Mouse (Mus musculus) liver, embryonic 11.5 days (tissue): Measurements from ENCODE around the gene Olfr643. TPM values are rescaled to one million over a fixed set of nuclear protein-coding genes. Genes with fewer than 3 reads are reported as not detected.

Experiments used
- ATAC-seq: fragments of 200-750 bp; cut with Nextera tagmentation; replicated peaks from 2 replicates; pipeline ENCODE4 v1.8.0; 2017; ENCODE audit warnings: moderate number of reproducible peaks, mild to moderate bottlenecking, moderate TSS enrichment, moderate library complexity; ENCODE audit not compliant: low FRiP score
- DNase-seq: peaks from one replicate; pipeline ENCODE4 v3.0.0-alpha.2; 2017; ENCODE audit warnings: low spot score
- H3K27ac ChIP-seq: fragments of 300-500 bp; sonication (generic); 2 replicates; pipeline ENCODE4 v1.5.1; 2014; ENCODE audit warnings: mild to moderate bottlenecking, low read depth, low read length, control low read depth
- H3K27me3 ChIP-seq: fragments of 300-500 bp; sonication (generic); replicated peaks from 2 replicates; pipeline ENCODE4 v1.6.1; 2014; ENCODE audit warnings: low read length, mixed read lengths; ENCODE audit not compliant: control insufficient read depth, insufficient read depth
- H3K36me3 ChIP-seq: fragments of 300-500 bp; sonication (generic); 2 replicates; pipeline ENCODE4 v1.6.1; 2014; ENCODE audit warnings: mild to moderate bottlenecking, low read length, moderate library complexity, mixed read lengths; ENCODE audit not compliant: control insufficient read depth, insufficient read depth
- H3K4me1 ChIP-seq: fragments of 300-500 bp; sonication (generic); replicated peaks from 2 replicates; pipeline ENCODE4 v1.6.1; 2014; ENCODE audit warnings: low read length, mixed read lengths; ENCODE audit not compliant: control insufficient read depth, insufficient read depth
- H3K4me2 ChIP-seq: fragments of 300-500 bp; sonication (generic); 2 replicates; pipeline ENCODE4 v1.6.1; 2014; ENCODE audit warnings: mild to moderate bottlenecking, control low read depth, moderate library complexity
- H3K4me3 ChIP-seq: fragments of 300-500 bp; sonication (generic); 2 replicates; pipeline ENCODE4 v1.5.1; 2014; ENCODE audit warnings: low read depth, low read length, control low read depth
- H3K9ac ChIP-seq: fragments of 300-500 bp; sonication (generic); 2 replicates; pipeline ENCODE4 v1.6.1; 2014; ENCODE audit warnings: low read depth, low read length, control low read depth
- H3K9me3 ChIP-seq: fragments of 300-500 bp; sonication (generic); 2 replicates; pipeline ENCODE4 v1.6.1; 2016; ENCODE audit warnings: low read length, inconsistent platforms, mixed read lengths; ENCODE audit not compliant: control insufficient read depth
- WGBS: fragments of 180-500 bp; shearing (Covaris S2); extraction: QIAGEN DNeasy Blood & Tissue Kit; methylation state at CpG from one replicate; pipeline ENCODE4 v1.1.7; 2014; 5-methylcytosine and 5-hydroxymethylcytosine counted together
- polyA plus RNA-seq: library from polyadenylated mRNA; unstranded; fragments of >200 nt; fragmentation: Nextera tagmentation; extraction: Ambion mirVana; gene quantifications from 2 replicates; pipeline ENCODE4 v1.2.1, GENCODE M21; 2014

The Olfr643 gene
- polyA plus RNA-seq = not detected in 2 replicates

DNA sequence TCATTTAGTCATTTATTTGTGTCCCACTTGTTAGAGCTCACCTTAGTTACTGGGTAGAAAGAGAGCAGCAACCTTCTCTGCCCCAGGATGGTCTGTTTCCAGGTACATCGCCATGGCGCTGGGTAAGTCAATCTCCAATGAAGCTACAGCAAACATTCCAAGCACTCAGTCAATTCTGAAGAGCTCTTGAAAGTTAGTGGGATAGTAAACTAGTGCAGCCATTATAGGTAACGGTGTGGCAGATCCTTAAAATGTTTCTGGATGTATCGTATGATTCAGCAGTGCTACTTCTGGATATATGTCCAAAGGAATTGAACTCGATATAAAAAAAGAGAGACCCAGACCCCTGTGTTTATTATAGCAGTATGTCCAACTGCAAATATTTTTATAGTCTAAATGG, at the start of gene Olfr643:
Gene Olfr643, minus strand, starts transcription at position 101 of the 400 bp plus-strand sequence.
- no peaks in the 10 kb centered on the region for H3K36me3 ChIP-seq
- H3K9me3 ChIP-seq = no peaks in the 10 kb centered on the region
- WGBS = 81% methylated on average over 5 of the region's 5 CpGs
- H3K9ac ChIP-seq = no peak within 1 kb of the TSS
- H3K4me1 ChIP-seq = no peaks in the 10 kb centered on the region
- ATAC-seq (no peak), DNase-seq (no peak)
- H3K4me2 ChIP-seq = no peak within 1 kb of the TSS
- no peak within 1 kb of the TSS for H3K27ac ChIP-seq
- no peaks in the 10 kb centered on the region for H3K27me3 ChIP-seq
- H3K4me3 ChIP-seq = no peak within 1 kb of the TSS

DNA sequence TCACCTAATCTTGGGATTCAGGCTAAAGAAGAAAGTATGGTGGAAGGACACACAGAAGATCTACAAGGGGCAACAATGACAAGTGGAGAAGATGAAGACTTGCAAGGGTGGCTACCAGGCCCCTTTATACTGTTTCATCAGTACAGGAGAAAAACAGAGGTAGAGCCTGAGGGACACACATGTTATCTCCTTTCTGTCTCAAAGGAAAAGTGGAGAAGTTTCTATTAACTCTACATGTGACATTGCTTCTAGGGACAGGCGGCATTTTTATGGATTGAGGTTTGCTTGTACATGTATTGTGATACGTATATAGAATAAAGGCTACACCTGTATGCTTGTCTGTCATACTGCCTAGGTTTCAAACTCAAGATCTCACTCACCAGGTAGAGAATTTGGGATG, 46.1 kb upstream of the Olfr643 start, which contains the start of gene Olfr648:
Gene Olfr648, minus strand, starts transcription at position 101 of the 400 bp plus-strand sequence.
- Histone ChIP-seq H3K27me3 (no peaks in the 10 kb centered on the region), H3K4me2 (no peak within 1 kb of the TSS), H3K9ac (no peak within 1 kb of the TSS), H3K9me3 (no peaks in the 10 kb centered on the region), H3K4me3 (no peak within 1 kb of the TSS), H3K4me1 (no peaks in the 10 kb centered on the region), H3K27ac (no peak within 1 kb of the TSS), H3K36me3 (no peaks in the 10 kb centered on the region)
- DNase-seq (no peak), ATAC-seq (no peak)
- WGBS = 88% methylated on average over 2 of the region's 2 CpGs

DNA sequence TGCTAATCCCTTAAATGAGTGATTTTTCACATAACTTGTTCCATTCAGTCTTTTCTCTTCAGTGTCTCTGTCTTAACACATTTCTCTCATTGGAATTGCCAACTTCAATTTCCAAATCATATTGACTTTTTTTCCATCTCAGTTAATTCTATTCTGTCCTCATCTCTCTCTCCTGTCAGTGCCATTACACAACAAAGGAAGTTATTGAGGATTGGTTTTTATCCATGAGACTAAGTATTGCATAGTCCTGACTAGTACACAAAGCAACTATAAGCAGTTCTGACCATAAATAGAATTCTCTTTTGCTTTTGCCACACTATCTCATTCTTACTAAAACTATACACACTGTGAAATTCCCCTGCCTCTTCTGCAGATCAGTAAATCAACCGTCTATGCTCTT, 41.9 kb upstream of the Olfr643 start:
- no peaks in the 10 kb centered on the region for H3K27me3 ChIP-seq
- no peaks in the 10 kb centered on the region for H3K4me1 ChIP-seq
- 88% methylated on average over 1 of the region's 1 CpGs for WGBS
- no peak overlapping the region for H3K27ac ChIP-seq
- no peak overlapping the region for H3K4me2 ChIP-seq
- no peak for ATAC-seq
- DNase-seq = no peak
- H3K9me3 ChIP-seq = no peaks in the 10 kb centered on the region
- no peak overlapping the region for H3K9ac ChIP-seq
- H3K4me3 ChIP-seq = no peak overlapping the region
- H3K36me3 ChIP-seq = no peaks in the 10 kb centered on the region

DNA sequence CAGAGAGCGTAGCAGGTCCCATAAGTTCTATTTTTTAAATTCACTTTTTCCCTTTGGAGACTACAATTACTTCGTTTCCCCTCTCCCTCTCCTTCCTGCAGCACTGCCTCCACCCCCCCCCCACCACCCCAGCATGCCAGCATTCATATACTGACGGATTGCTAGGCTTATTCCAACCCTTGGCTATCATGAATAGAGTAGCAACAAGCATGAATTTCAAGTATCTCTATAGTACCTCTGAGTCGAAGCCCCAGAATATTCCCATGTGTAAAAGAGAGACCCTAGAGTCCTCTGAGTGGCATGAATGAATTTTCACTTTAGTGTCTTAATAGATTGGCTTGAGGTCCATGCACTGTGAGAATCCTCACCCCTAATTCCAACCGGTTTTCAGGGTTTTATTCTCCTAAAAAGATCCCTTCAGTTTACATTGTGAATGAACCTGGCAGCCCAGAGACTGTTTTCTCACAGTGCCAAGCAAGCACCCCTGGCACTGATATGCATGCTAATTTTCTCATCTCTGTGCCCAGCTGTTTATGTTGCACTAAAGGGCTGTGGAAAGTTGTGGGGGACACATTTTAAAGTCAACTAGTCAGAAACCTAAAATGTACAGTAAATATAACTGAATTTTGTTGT, 41.3 kb upstream of the Olfr643 start:
- DNase-seq (no peak), ATAC-seq (no peak)
- Histone ChIP-seq H3K9me3 (no peaks in the 10 kb centered on the region), H3K27ac (no peak overlapping the region), H3K4me1 (no peaks in the 10 kb centered on the region), H3K4me3 (no peak overlapping the region), H3K36me3 (no peaks in the 10 kb centered on the region), H3K4me2 (no peak overlapping the region), H3K9ac (no peak overlapping the region), H3K27me3 (no peaks in the 10 kb centered on the region)
- 74% methylated on average over 5 of the region's 5 CpGs for WGBS

DNA sequence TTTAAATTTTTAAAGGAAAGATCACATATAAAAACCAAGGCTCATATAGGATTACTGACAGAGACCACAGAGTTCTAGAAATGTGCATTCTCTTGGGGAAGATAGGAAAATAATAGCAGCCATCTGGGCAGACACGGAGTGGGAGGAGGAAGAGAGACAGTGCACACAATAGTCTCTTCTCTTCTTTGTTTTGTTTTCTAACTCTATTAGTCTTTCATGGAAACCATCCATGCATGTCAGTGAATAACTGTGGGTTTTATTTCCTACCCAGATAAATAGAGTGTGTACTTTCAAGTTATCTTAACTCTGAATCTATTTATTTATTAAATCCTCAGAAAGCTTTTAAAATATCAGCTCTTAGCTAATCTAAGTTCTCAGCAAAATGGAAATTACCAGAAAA, 37.9 kb upstream of the Olfr643 start:
- Histone ChIP-seq H3K27me3 (no peaks in the 10 kb centered on the region), H3K36me3 (no peaks in the 10 kb centered on the region), H3K9ac (no peak overlapping the region), H3K27ac (no peak overlapping the region), H3K9me3 (no peaks in the 10 kb centered on the region), H3K4me1 (no peaks in the 10 kb centered on the region), H3K4me3 (no peak overlapping the region), H3K4me2 (no peak overlapping the region)
- DNase-seq = no peak
- WGBS = 75% methylated on average over 1 of the region's 1 CpGs
- no peak for ATAC-seq

DNA sequence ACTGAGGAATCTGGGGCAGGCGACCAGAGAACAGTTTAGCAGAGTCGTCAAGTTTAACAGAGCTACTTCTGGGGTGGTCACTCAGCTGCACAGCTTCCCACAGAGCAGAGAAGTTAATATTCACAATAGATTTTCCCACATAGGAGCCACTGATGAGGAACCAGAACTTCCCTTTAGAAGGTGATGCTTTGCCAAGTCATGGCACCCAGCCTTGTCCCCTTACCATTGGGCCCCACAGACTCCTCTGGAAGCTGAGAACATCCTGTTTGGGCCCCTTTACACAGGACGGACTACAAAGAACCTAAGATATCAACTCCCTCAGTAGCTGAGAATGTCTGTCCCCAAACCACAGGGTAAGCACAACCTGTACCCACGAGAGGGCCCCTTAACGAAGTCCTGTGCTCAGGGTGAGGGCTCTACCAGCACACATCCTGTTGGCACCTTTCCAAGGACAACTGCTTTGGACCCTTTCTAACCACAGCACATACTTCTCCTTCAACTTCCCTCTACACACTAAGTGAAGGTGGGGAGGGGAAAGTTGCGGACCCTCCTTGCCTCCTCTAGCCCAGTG, 32.5 kb upstream of the Olfr643 start:
- Histone ChIP-seq H3K9me3 (no peaks in the 10 kb centered on the region), H3K36me3 (no peaks in the 10 kb centered on the region), H3K4me1 (no peaks in the 10 kb centered on the region), H3K27me3 (no peaks in the 10 kb centered on the region), H3K4me3 (no peak overlapping the region), H3K9ac (no peak overlapping the region), H3K4me2 (no peak overlapping the region), H3K27ac (no peak overlapping the region)
- ATAC-seq (no peak), DNase-seq (no peak)
- WGBS = 53% methylated on average over 6 of the region's 6 CpGs

DNA sequence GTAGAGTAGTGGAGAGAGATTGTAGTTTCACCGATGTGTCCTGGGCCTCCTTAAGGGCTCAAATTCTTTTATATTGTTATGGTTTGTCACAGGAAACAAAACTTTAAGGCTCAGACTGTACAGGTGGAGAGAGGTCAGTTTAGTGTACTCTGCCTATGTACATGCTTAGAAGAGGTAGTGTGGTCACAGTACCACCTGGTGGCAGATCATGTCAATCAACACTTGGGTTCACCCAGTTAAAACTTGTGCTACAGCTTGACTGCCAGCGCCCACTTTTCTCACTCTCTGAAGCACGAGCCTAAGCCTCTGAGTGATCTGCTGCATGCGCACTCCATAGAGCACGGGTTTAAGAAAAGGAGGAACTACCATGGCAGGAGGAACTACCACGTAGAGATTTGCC, 29.9 kb upstream of the Olfr643 start:
- Histone ChIP-seq H3K9me3 (no peaks in the 10 kb centered on the region), H3K27ac (no peak overlapping the region), H3K9ac (no peak overlapping the region), H3K27me3 (no peaks in the 10 kb centered on the region), H3K4me1 (no peaks in the 10 kb centered on the region), H3K36me3 (no peaks in the 10 kb centered on the region), H3K4me3 (no peak overlapping the region), H3K4me2 (no peak overlapping the region)
- no peak; the same call in 1 of the 2 replicates for ATAC-seq
- no peak for DNase-seq
- WGBS = 59% methylated on average over 6 of the region's 6 CpGs

DNA sequence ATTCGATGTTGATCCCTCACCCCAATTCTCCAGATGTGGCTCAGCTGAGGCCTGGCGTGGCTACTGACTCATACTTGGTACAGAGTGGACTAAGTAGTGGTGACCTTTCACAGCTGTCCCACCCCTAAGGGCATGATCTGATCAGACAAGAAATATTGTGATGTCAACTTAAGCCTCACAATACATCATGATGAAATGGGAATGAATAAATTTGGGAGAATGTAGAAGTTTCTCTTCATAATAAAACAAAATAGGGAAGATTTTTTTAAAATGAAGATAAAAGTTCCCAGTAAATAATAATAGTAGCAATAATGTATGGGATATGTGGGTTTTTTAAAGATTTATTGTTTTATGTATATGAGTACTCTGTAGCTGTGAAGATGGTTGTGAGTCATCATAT, 13.3 kb upstream of the Olfr643 start, which contains the start of gene Ubqlnl:
Gene Ubqlnl, minus strand, starts transcription at position 101 of the 400 bp plus-strand sequence.
- H3K4me1 ChIP-seq = no peaks in the 10 kb centered on the region
- H3K4me3 ChIP-seq = no peak within 1 kb of the TSS
- no peak within 1 kb of the TSS for H3K27ac ChIP-seq
- no peak within 1 kb of the TSS for H3K4me2 ChIP-seq
- H3K36me3 ChIP-seq = no peaks in the 10 kb centered on the region
- H3K9me3 ChIP-seq = no peaks in the 10 kb centered on the region
- no peak within 1 kb of the TSS for H3K9ac ChIP-seq
- ATAC-seq (no peak), DNase-seq (no peak)
- H3K27me3 ChIP-seq = no peaks in the 10 kb centered on the region
- 90% methylated on average over 2 of the region's 2 CpGs for whole genome bisulfite sequencing

DNA sequence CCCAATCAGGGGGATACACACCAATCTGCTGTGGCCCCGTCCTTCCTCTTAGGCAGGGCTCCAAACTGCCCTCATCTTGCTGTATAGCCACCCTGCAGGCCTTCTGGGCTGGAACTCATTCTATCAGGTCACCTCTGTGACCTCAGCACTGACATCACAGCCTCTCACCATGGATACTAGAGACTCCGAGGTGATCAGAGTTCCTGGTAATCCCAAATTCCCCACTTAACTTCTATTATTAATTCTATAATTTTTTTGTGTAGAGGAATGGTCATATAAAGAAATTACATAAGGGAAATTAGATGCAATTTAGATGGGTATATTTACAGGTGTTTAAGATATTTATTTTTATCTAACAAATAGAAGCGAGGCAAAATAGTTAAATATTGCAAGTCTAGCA, 6.0 kb upstream of the Olfr643 start, which contains the start of gene Ubqln3:
Gene Ubqln3, minus strand, starts transcription at position 101 of the 400 bp plus-strand sequence.
- Histone ChIP-seq H3K9me3 (no peaks in the 10 kb centered on the region), H3K4me2 (no peak within 1 kb of the TSS), H3K9ac (no peak within 1 kb of the TSS), H3K4me3 (no peak within 1 kb of the TSS), H3K36me3 (no peaks in the 10 kb centered on the region), H3K27me3 (no peaks in the 10 kb centered on the region), H3K27ac (no peak within 1 kb of the TSS), H3K4me1 (no peaks in the 10 kb centered on the region)
- WGBS = 65% methylated on average over 3 of the region's 3 CpGs
- DNase-seq (no peak), ATAC-seq (no peak)
